Mouse (Mus musculus): ENCODE data around the gene Pttg1. TPM values are rescaled to one million over a fixed set of nuclear protein-coding genes. Genes with fewer than 3 reads are reported as not detected.

Pttg1 gene
- 5.5 and 6.0 TPM in 2 replicates for polyA plus RNA-seq (2012)

DNA sequence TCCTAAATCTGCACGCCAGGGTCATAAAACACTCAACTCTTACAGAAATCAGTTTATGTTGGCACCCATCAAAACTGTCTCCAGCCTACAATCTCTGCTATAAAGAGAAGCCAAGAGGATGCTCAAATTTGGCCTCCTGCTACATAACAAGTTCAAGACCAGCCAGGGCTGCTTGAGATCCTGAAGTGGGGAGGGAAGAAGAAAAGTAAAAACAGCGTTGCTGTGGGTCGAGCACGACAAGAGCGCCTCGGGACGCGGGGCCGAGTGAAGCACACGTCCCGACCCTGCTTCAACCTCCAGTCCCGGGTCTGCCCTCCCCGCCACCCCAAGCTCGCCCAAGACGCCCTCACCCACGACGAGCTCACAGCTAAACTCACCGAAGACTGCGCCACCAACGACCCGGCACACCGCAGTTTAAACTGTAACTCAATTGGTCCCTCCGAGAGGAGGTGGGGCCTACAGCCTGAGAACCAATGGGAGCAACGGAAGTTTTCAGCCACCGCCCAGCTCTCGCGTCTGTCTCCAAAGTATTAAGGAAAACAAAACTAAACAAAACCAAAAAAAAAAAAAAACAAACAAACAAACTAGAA, at the start of gene Pttg1:
Gene Pttg1 (minus strand): TSS at position 428 of the 590 bp plus-strand sequence.

DNA sequence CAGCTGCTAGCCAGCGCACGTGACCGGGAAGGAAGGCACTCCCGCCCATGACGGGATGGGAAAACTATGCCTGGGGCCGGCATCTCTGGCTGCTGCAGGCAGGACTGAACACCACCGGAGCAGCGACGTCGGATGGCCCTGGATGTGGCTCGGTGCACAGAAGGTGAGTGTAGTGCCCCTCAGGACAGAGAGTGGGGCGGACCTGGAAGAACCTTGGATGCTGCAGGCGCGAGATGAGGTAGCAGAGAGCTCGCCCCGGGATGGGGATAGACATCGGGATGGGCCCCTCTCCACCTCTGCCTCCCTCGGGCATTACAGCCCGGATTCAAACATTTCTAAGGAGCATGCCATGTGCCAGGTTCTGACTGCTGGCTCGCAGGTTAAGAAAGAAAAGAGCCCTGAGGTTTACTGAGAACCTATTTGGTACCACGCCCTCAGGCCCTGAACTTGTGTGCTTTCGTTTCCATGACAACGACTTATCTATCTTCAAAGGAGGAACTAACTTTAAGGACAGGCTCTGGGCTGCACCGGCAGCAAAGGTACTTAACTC, 48.2 kb upstream of the Pttg1 start, which contains the start of gene C1qtnf2:
Gene C1qtnf2 (plus strand): TSS at position 52 of the 550 bp plus-strand sequence.

GRCm38 (mm10) chr11:43433254-43434023, 7.4 kb upstream of the Pttg1 start, which contains the start of gene Slu7:
TSS of gene Slu7 (plus strand) at chr11:43433744.

Other genes starting within 250 kb of the Pttg1 start
- 5.7 and 7.9 TPM in 2 replicates for gene Slu7, start 7.5 kb upstream of the Pttg1 start, polyA plus RNA-seq (2012)
- not detected in 2 replicates for gene C1qtnf2, start 48.0 kb upstream of the Pttg1 start, polyA plus RNA-seq (2012)
- gene Ccnjl, start 102.5 kb upstream of the Pttg1 start, polyA plus RNA-seq (2012): 1.0 and 1.8 TPM in 2 replicates
- gene 4933415A04Rik, start 160.8 kb upstream of the Pttg1 start, polyA plus RNA-seq (2012): not detected in 2 replicates
- not detected in 2 replicates for gene Fabp6, start 175.3 kb upstream of the Pttg1 start, polyA plus RNA-seq (2012)

Measured in megakaryocyte-erythroid progenitor cell, adult 5 weeks (primary cell).